Mouse (Mus musculus) cortical plate, adult 2 months (tissue): Measurements from ENCODE around the gene Tmem132b.

Source experiments
- CTCF ChIP-seq: fragments of 200-500 bp; IDR thresholded peaks from 2 replicates; pipeline ENCODE4 v1.5.1; 2011; ENCODE audit warnings: mild to moderate bottlenecking, control low read depth, low read length; ENCODE audit not compliant: insufficient read depth; ENCODE audit errors: extremely low read depth
- POLR2A ChIP-seq: fragments of 200-500 bp; IDR thresholded peaks from 2 replicates; pipeline ENCODE4 v1.6.1; 2011; ENCODE audit warnings: mild to moderate bottlenecking, low read length, control low read depth; ENCODE audit not compliant: insufficient read depth; ENCODE audit errors: extremely low read depth

GRCm38 (mm10) chr5:125758506-125758905 lies 226.9 kb downstream of the Tmem132b start:
- TF ChIP-seq CTCF (no peak), POLR2A (no peak)
